Mouse (Mus musculus): ENCODE data around the gene Olfr338. TPM values are rescaled to one million over a fixed set of nuclear protein-coding genes. Genes with fewer than 3 reads are reported as not detected.
"Not testable (repeated sequence)": the region's sequence is repeated elsewhere in the genome, so short reads cannot be mapped to it uniquely, and the experiment has no call there.

The Olfr338 gene
- not detected in 2 replicates for total RNA-seq (2014; rRNA removed)
- not detected in 2 replicates for polyA plus RNA-seq (2015; fragmentation: Nextera tagmentation; extraction: Ambion mirVana)

DNA sequence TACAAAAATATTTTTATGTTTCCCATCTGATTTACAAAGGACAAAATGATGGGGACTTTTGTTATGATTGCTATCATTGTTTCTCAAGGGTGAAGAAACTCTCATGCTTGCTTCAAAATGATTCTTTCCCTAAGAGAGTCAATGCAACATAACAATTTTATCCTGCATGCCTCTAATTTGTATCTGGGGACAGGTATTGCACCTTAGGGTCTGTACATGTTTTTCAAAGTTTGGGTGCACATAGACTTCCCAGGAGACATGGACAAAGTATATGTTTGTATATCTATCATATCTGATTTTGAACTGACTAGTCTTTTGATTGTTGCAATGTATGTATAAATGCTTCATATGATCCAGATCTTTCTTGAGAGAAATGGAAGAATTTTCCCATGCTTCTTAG, at the start of gene Olfr338:
Gene Olfr338, plus strand, starts transcription at position 301 of the 400 bp plus-strand sequence.
- no peak within 1 kb of the TSS for H3K27ac ChIP-seq
- no peak for DNase-seq (ENCODE audit: low spot score)
- ATAC-seq = no peak
- H3K9me3 ChIP-seq (ENCODE audit: low read length) = no peaks in the 10 kb centered on the region
- no peak within 1 kb of the TSS for H3K4me3 ChIP-seq (ENCODE audit: low read length)
- H3K4me2 ChIP-seq (ENCODE audit: low read depth, low read length) = no peak within 1 kb of the TSS
- TF ChIP-seq CTCF (IDR thresholded peaks at IDR 0.05; ENCODE audit: low read depth) = no peak
- H3K36me3 ChIP-seq (ENCODE audit: insufficient read depth, low read length) = no peaks in the 10 kb centered on the region
- H3K9ac ChIP-seq (replicated peaks; ENCODE audit: low read length) = no peak within 1 kb of the TSS
- no peaks in the 10 kb centered on the region for H3K27me3 ChIP-seq (ENCODE audit: insufficient read depth, low read length)
- H3K4me1 ChIP-seq (ENCODE audit: insufficient read depth, low read length) = no peaks in the 10 kb centered on the region

DNA sequence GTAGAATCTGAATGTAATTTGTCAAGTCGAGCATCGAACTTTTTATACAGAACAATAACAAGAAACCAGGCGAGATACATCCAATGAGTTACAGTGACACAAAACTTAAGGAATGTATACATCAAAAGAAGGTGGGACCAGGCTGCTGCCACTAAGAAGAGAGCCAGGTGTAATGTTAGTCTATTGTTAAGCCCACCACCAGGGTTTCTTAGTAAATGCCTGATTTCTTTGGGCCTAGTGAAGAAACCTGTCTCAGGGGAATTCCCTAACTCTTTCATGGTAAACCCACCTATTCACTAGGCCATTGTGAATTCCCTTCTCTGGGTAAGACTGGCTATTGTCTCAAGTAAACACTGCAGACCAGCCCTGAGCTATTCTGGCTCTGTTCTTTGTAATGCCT, 41.9 kb downstream of the Olfr338 start:
- H3K36me3 ChIP-seq (ENCODE audit: insufficient read depth, low read length) = not testable (repeated sequence)
- WGBS = 84% methylated on average over 3 of the region's 3 CpGs

DNA sequence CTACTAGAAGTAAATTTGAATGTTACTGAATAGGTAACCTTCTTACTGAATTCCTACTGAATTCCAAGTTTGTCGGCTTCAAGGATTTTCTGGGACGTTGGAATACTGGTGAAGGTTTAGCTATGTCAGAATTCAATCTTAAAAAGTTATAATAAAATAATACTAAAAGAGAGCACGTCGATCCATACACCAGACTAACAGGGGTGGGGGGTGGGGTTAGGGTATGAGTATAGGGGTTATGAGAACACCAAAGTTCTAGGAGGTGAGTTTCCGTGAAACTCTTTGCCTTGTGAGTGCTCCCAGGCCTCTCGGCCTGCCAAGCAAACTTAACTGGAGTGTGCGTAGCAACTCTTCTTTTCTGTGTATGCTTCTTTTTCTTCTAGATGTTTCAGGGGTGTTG, 42.3 kb downstream of the Olfr338 start:
- ATAC-seq; H3K9me3 ChIP-seq (ENCODE audit: low read length); H3K27ac ChIP-seq; H3K4me2 ChIP-seq (ENCODE audit: low read depth, low read length); H3K36me3 ChIP-seq (ENCODE audit: insufficient read depth, low read length); H3K9ac ChIP-seq (replicated peaks; ENCODE audit: low read length); H3K4me1 ChIP-seq (ENCODE audit: insufficient read depth, low read length); H3K27me3 ChIP-seq (ENCODE audit: insufficient read depth, low read length); DNase-seq (ENCODE audit: low spot score); H3K4me3 ChIP-seq (ENCODE audit: low read length): not testable (repeated sequence)
- WGBS = 90% methylated on average over 7 of the region's 7 CpGs

More for the DNA sequence above, 41.9 kb downstream of the Olfr338 start:
- not testable (repeated sequence) for DNase-seq (ENCODE audit: low spot score); H3K9me3 ChIP-seq (ENCODE audit: low read length); H3K4me2 ChIP-seq (ENCODE audit: low read depth, low read length); ATAC-seq; H3K27ac ChIP-seq; H3K4me3 ChIP-seq (ENCODE audit: low read length); H3K4me1 ChIP-seq (ENCODE audit: insufficient read depth, low read length); H3K9ac ChIP-seq (replicated peaks; ENCODE audit: low read length); H3K27me3 ChIP-seq (ENCODE audit: insufficient read depth, low read length)

DNA sequence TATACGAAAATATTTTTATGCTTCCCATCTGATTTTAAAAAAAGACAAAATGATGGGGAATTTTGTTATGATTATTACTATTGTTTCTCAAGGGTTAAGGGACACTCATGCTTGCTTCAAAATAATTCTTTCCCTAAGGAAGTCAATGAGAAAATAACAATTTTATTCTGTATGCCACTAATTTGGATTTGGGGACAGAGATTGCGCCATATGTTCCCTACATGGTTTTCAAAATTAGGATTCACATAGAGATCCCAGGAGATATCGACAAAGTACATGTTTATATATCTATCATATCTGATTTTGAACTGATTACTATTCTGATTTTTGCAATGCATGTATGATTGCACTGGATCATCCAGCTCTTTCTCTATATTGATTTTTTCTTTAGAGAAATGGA, 45.3 kb downstream of the Olfr338 start, which contains the start of gene Olfr339:
Gene Olfr339, plus strand, starts transcription at position 301 of the 400 bp plus-strand sequence.
- Histone ChIP-seq H3K36me3 (ENCODE audit: insufficient read depth, low read length) (no peaks in the 10 kb centered on the region), H3K4me1 (ENCODE audit: insufficient read depth, low read length) (no peaks in the 10 kb centered on the region), H3K4me2 (ENCODE audit: low read depth, low read length) (no peak within 1 kb of the TSS), H3K4me3 (ENCODE audit: low read length) (no peak within 1 kb of the TSS), H3K9ac (replicated peaks; ENCODE audit: low read length) (no peak within 1 kb of the TSS), H3K9me3 (ENCODE audit: low read length) (0 out of 2 replicates have a peak, but pooled peaks cover 3% of the 10 kb centered on the region), H3K27me3 (ENCODE audit: insufficient read depth, low read length) (no peaks in the 10 kb centered on the region), H3K27ac (no peak within 1 kb of the TSS)
- no peak for TF ChIP-seq CTCF (IDR thresholded peaks at IDR 0.05; ENCODE audit: low read depth)
- no peak for ATAC-seq
- WGBS = 87% methylated on average over 3 of the region's 3 CpGs
- no peak for DNase-seq (ENCODE audit: low spot score)

Other genes with a start within 250 kb of the Olfr338 start
- gene Mrrf, start 237.1 kb upstream of the Olfr338 start, total RNA-seq (2014; rRNA removed) = 12.9 and 32.2 TPM in 2 replicates
- gene Mrrf, start 237.1 kb upstream of the Olfr338 start, polyA plus RNA-seq (2015; fragmentation: Nextera tagmentation; extraction: Ambion mirVana) = 16.6 and 17.0 TPM in 2 replicates
- 47.3 and 48.6 TPM in 2 replicates for gene Rbm18, start 236.7 kb upstream of the Olfr338 start, total RNA-seq (2014; rRNA removed)
- 98.1 and 100 TPM in 2 replicates for gene Rbm18, start 236.7 kb upstream of the Olfr338 start, polyA plus RNA-seq (2015; fragmentation: Nextera tagmentation; extraction: Ambion mirVana)
- 6.8 and 8.0 TPM in 2 replicates for gene Ptgs1, start 143.1 kb upstream of the Olfr338 start, total RNA-seq (2014; rRNA removed)
- gene Ptgs1, start 143.1 kb upstream of the Olfr338 start, polyA plus RNA-seq (2015; fragmentation: Nextera tagmentation; extraction: Ambion mirVana) = 7.5 and 7.9 TPM in 2 replicates
- gene Olfr339, start 45.4 kb downstream of the Olfr338 start, total RNA-seq (2014; rRNA removed) = not detected in 2 replicates
- not detected in 2 replicates for gene Olfr339, start 45.4 kb downstream of the Olfr338 start, polyA plus RNA-seq (2015; fragmentation: Nextera tagmentation; extraction: Ambion mirVana)
- not detected in 2 replicates for gene Olfr340, start 79.1 kb downstream of the Olfr338 start, total RNA-seq (2014; rRNA removed)
- not detected in 2 replicates for gene Olfr340, start 79.1 kb downstream of the Olfr338 start, polyA plus RNA-seq (2015; fragmentation: Nextera tagmentation; extraction: Ambion mirVana)
- gene Olfr341, start 108.9 kb downstream of the Olfr338 start, total RNA-seq (2014; rRNA removed) = not detected in 2 replicates
- gene Olfr341, start 108.9 kb downstream of the Olfr338 start, polyA plus RNA-seq (2015; fragmentation: Nextera tagmentation; extraction: Ambion mirVana) = not detected in 2 replicates
- gene Olfr342, start 151.5 kb downstream of the Olfr338 start, total RNA-seq (2014; rRNA removed) = not detected in 2 replicates
- not detected in 2 replicates for gene Olfr342, start 151.5 kb downstream of the Olfr338 start, polyA plus RNA-seq (2015; fragmentation: Nextera tagmentation; extraction: Ambion mirVana)
- not detected in 2 replicates for gene Olfr344, start 193.1 kb downstream of the Olfr338 start, total RNA-seq (2014; rRNA removed)
- gene Olfr344, start 193.1 kb downstream of the Olfr338 start, polyA plus RNA-seq (2015; fragmentation: Nextera tagmentation; extraction: Ambion mirVana) = not detected in 2 replicates